Mouse (Mus musculus): ENCODE measurements around the gene Pithd1.
A peak's percentile ranks its signal among the peaks of the same experiment; 100 is the strongest.

The Pithd1 gene

GRCm38 (mm10) chr4:135986943-135987710, at the start of gene Pithd1:
Gene Pithd1 (minus strand): TSS chr4:135987264.
- peak; percentile 91 for DNase-seq

- DNase-seq, result no peak
Measured at GRCm38 (mm10) chr4:136035078-136035477, 48.0 kb upstream of the Pithd1 start.

GRCm38 (mm10) chr4:136033231-136033630, 46.2 kb upstream of the Pithd1 start:
- DNase-seq, result no peak

GRCm38 (mm10) chr4:136030968-136031909, 44.2 kb upstream of the Pithd1 start:
- DNase-seq, result no peak

GRCm38 (mm10) chr4:136028689-136029088, 41.6 kb upstream of the Pithd1 start:
- DNase-seq, result no peak

- no peak for DNase-seq
Measured at GRCm38 (mm10) chr4:136028132-136028564, 41.1 kb upstream of the Pithd1 start.

GRCm38 (mm10) chr4:136027416-136028131, 40.5 kb upstream of the Pithd1 start:
- no peak for DNase-seq

- no peak for DNase-seq
Measured at GRCm38 (mm10) chr4:136025350-136025749, 38.3 kb upstream of the Pithd1 start.

- no peak for DNase-seq
Measured at GRCm38 (mm10) chr4:136022924-136023323, 35.9 kb upstream of the Pithd1 start.

GRCm38 (mm10) chr4:136021549-136022047, 34.5 kb upstream of the Pithd1 start, which contains the start of gene Eloa:
Gene Eloa (minus strand): TSS chr4:136021763.
- peak; percentile 99 for DNase-seq

- DNase-seq, result peak; percentile 9
Measured at GRCm38 (mm10) chr4:136020743-136021548, 33.9 kb upstream of the Pithd1 start.

- DNase-seq, result no peak
Measured at GRCm38 (mm10) chr4:136016059-136016602, 29.1 kb upstream of the Pithd1 start.

- no peak for DNase-seq
Measured at GRCm38 (mm10) chr4:136010586-136010985, 23.5 kb upstream of the Pithd1 start.

GRCm38 (mm10) chr4:136008782-136009447, 21.9 kb upstream of the Pithd1 start:
- DNase-seq, result no peak

GRCm38 (mm10) chr4:136006821-136007220, 19.8 kb upstream of the Pithd1 start:
- no peak for DNase-seq

- no peak for DNase-seq
Measured at GRCm38 (mm10) chr4:136004921-136005320, 17.9 kb upstream of the Pithd1 start.

GRCm38 (mm10) chr4:136004107-136004675, 17.1 kb upstream of the Pithd1 start:
- DNase-seq, result no peak

- no peak for DNase-seq
Measured at GRCm38 (mm10) chr4:135995118-135995517, 8.1 kb upstream of the Pithd1 start.

- DNase-seq, result no peak
Measured at GRCm38 (mm10) chr4:135993941-135994340, 6.9 kb upstream of the Pithd1 start.

- no peak for DNase-seq
Measured at GRCm38 (mm10) chr4:135987714-135988113, 650 bp upstream of the Pithd1 start.

Data from right cerebral cortex, postnatal 14 days (tissue).